Mouse (Mus musculus) limb, embryonic 14.5 days (tissue): ENCODE measurements around the gene Sp100. TPM values are rescaled to one million over a fixed set of nuclear protein-coding genes. Genes with fewer than 3 reads are reported as not detected.

Experiments
- ATAC-seq: fragments of 200-750 bp; cut with Nextera tagmentation; 2 replicates; pipeline ENCODE4 v1.8.0; 2017; ENCODE audit warnings: low read depth, moderate number of reproducible peaks, moderate TSS enrichment; ENCODE audit not compliant: low FRiP score
- DNase-seq: peaks from one replicate; pipeline ENCODE4 v3.0.0-alpha.2; 2015; ENCODE audit warnings: low spot score
- H3K27ac ChIP-seq: fragments of 300-500 bp; sonication (generic); replicated peaks from 2 replicates; pipeline ENCODE4 v1.5.1; 2014; ENCODE audit warnings: low read depth, mild to moderate bottlenecking, low read length, moderate library complexity, mixed read lengths
- H3K27me3 ChIP-seq: fragments of 300-500 bp; sonication (generic); 2 replicates; pipeline ENCODE4 v1.6.1; 2014; ENCODE audit warnings: low read length, mixed read lengths; ENCODE audit not compliant: control insufficient read depth, insufficient read depth
- H3K36me3 ChIP-seq: fragments of 300-500 bp; sonication (generic); 2 replicates; pipeline ENCODE4 v1.6.1; 2014; ENCODE audit warnings: mild to moderate bottlenecking, low read length, moderate library complexity, mixed read lengths; ENCODE audit not compliant: control insufficient read depth, insufficient read depth
- H3K4me1 ChIP-seq: fragments of 300-500 bp; sonication (generic); 2 replicates; pipeline ENCODE4 v1.6.1; 2014; ENCODE audit warnings: antibody characterized with exemption, low read length, mixed read lengths; ENCODE audit not compliant: control insufficient read depth, insufficient read depth
- H3K4me2 ChIP-seq: fragments of 300-500 bp; sonication (generic); replicated peaks from 2 replicates; pipeline ENCODE4 v1.6.1; 2014; ENCODE audit warnings: low read depth, mild to moderate bottlenecking, low read length, moderate library complexity; ENCODE audit not compliant: severe bottlenecking
- H3K4me3 ChIP-seq: fragments of 300-500 bp; sonication (generic); replicated peaks from 2 replicates; pipeline ENCODE4 v1.5.1; 2014; ENCODE audit warnings: low read length
- H3K9ac ChIP-seq: fragments of 300-500 bp; sonication (generic); 2 replicates; pipeline ENCODE4 v1.6.1; 2014; ENCODE audit warnings: mild to moderate bottlenecking, low read depth, low read length, moderate library complexity; ENCODE audit not compliant: severe bottlenecking
- H3K9me3 ChIP-seq: fragments of 300-500 bp; sonication (generic); 2 replicates; pipeline ENCODE4 v1.6.1; 2016; ENCODE audit warnings: low read length; ENCODE audit not compliant: control insufficient read depth
- POLR2A ChIP-seq: fragments of 200-500 bp; IDR thresholded peaks from 2 replicates; pipeline ENCODE4 v1.8.0; 2012; ENCODE audit warnings: inconsistent platforms, mild to moderate bottlenecking, moderate library complexity, borderline replicate concordance; ENCODE audit not compliant: insufficient read depth, insufficient read length; ENCODE audit errors: extremely low read depth
- WGBS: fragments of 180-500 bp; shearing (Covaris S2); extraction: QIAGEN DNeasy Blood & Tissue Kit; methylation state at CpG from one replicate; pipeline ENCODE4 v1.1.7; 2014; 5-methylcytosine and 5-hydroxymethylcytosine counted together
- polyA plus RNA-seq, 2 experiments: library from polyadenylated mRNA; depleted of rRNA in 1 of 2; stranded (reverse) in 1 of 2; unstranded in 1 of 2; fragments of >200 nt; fragmentation: Nextera tagmentation in 1 of 2; extraction: Ambion mirVana in 1 of 2; gene quantifications; 2 replicates each; pipeline versions ENCODE4 v1.2.1 to v1.2.3; 2012 to 2014

Gene Sp100
- polyA plus RNA-seq, 2 experiments = 0.39 to 1.2 TPM

DNA sequence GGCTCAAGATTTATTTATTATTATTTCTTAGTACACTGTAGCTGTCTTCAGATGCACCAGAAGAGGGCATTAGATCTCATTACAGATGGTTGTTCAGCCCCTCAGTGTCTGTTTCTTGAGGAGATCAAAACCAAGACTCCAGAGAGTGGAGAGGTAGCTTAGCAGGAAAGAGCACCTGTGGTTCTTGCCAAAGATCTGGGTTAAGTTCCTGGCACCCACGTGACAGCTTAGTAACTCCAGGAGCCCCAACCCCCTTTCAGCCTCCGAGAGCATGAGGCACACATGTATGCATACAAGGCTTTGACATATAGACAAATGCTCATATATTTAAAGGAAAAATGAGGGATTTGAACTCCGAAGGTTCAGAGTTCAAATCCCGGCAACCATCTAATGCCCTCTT lies 89.2 kb downstream of the Sp100 start:
- WGBS = 92% methylated on average over 4 of the region's 4 CpGs

DNA sequence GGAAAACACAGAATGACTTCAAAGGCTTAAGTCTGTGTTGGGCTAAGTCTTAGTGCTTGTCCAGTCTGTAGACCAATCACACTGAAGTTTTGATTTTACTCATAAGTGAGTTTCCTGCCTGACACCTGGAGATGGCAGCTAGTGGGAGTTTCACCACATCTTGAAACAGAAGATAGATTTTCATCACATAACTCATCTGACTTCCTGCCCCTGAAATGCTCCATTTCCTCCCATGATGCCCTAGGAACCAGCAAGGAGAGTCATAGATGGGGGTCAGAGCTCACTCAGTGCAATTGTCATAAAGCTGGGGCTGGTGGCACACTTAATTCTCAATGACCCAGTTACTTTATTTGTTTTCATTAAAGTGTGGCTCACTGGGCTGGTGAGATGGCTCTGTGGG lies 90.0 kb downstream of the Sp100 start:
- no peak overlapping the region for H3K4me3 ChIP-seq
- no peak overlapping the region for H3K9ac ChIP-seq
- H3K4me1 ChIP-seq = no peaks in the 10 kb centered on the region
- no peak for ATAC-seq
- no peak overlapping the region for H3K4me2 ChIP-seq
- no peak for TF ChIP-seq POLR2A
- no peaks in the 10 kb centered on the region for H3K27me3 ChIP-seq
- DNase-seq = no peak
- H3K27ac ChIP-seq = no peak overlapping the region
- H3K9me3 ChIP-seq = no peaks in the 10 kb centered on the region
- no peaks in the 10 kb centered on the region for H3K36me3 ChIP-seq

More for the DNA sequence above, 89.2 kb downstream of the Sp100 start:
- Histone ChIP-seq H3K4me1 (no peaks in the 10 kb centered on the region), H3K36me3 (no peaks in the 10 kb centered on the region), H3K27me3 (no peaks in the 10 kb centered on the region), H3K4me2 (no peak overlapping the region), H3K9me3 (no peaks in the 10 kb centered on the region), H3K4me3 (no peak overlapping the region), H3K27ac (no peak overlapping the region), H3K9ac (no peak overlapping the region)
- ATAC-seq (no peak), DNase-seq (no peak)
- TF ChIP-seq POLR2A = no peak

DNA sequence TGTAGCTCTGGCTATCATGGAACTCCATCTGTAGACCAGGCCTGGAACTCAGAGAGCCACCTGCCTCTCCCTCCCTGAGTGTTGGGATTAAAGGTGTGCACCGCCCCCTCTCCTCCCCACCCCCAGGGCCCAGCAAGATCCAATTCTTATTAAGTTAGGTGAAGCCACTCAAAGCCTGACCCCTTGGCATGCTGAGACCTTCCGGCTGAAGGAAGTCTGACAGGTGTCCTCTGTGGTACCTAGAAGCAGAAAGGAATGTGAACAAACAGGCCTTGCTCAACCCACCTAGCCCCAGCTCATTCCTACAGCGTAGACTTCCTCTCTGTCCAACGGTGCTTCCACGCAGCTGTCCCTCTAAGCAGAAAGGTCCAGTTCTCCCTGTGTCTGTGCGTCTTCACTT lies 91.1 kb downstream of the Sp100 start:
- no peak overlapping the region for H3K4me2 ChIP-seq
- H3K9me3 ChIP-seq = no peaks in the 10 kb centered on the region
- DNase-seq = no peak
- H3K4me3 ChIP-seq = no peak overlapping the region
- 85% methylated on average over 6 of the region's 6 CpGs for WGBS
- no peaks in the 10 kb centered on the region for H3K27me3 ChIP-seq
- no peak overlapping the region for H3K9ac ChIP-seq
- no peak overlapping the region for H3K27ac ChIP-seq
- H3K36me3 ChIP-seq = no peaks in the 10 kb centered on the region
- no peak for ATAC-seq
- no peak for TF ChIP-seq POLR2A
- H3K4me1 ChIP-seq = no peaks in the 10 kb centered on the region

DNA sequence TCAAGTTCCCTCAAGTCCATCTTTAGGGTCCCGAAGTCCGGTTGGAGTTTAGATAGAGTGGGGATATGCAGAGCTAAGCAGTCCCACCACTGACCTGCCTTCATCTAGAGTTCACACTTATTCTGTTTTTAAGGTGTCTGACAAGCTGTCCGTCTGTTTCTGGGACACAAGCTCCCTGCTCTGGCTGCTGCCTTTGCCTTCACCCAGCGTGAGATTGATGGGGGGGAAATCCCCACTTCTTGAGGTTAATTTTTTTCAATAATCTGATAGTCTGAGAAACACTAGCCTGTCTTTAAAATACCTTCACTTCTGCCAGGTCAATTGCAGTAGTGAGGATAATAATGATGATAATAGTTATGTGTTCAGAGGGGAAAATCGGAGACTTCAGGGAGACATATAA lies 92.5 kb downstream of the Sp100 start:
- no peak for TF ChIP-seq POLR2A
- Histone ChIP-seq H3K4me2 (no peak overlapping the region), H3K27ac (no peak overlapping the region), H3K4me1 (no peaks in the 10 kb centered on the region), H3K9ac (no peak overlapping the region), H3K27me3 (no peaks in the 10 kb centered on the region), H3K36me3 (no peaks in the 10 kb centered on the region), H3K9me3 (no peaks in the 10 kb centered on the region), H3K4me3 (no peak overlapping the region)
- ATAC-seq = no peak
- DNase-seq = no peak
- WGBS = 72% methylated on average over 5 of the region's 5 CpGs

DNA sequence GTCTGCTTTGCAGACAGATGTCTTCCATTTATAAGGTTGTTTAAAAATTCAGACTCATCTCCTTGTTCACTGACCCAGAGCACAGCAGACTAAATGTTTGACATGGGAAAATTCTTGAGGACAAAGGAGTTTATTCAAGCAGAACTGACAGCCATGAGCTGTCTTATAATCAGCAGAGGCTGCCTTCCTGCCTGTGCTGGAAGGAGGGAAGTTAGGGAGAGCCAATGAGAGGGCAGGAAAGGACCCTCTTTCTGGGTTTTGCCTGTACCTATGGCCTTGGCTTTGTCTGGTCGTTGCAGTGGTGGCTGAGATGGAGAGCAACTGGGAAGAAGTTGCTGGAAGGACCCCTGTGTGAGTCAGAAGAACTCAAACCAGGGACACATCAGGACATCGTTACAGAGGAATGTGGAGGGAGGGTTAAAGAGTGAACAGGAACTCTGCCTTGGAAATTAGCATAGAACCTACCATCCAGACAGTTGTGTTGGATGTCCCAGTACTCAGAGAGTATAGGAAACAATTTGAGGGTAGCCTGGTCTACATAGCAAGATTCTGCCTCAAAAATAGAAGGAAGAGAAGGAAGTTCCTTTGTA lies 93.2 kb downstream of the Sp100 start:
- H3K4me3 ChIP-seq = no peak overlapping the region
- H3K27ac ChIP-seq = no peak overlapping the region
- no peak for TF ChIP-seq POLR2A
- DNase-seq = no peak
- no peak overlapping the region for H3K4me2 ChIP-seq
- no peaks in the 10 kb centered on the region for H3K4me1 ChIP-seq
- no peaks in the 10 kb centered on the region for H3K36me3 ChIP-seq
- no peaks in the 10 kb centered on the region for H3K9me3 ChIP-seq
- ATAC-seq = no peak
- WGBS = 23% methylated on average over 2 of the region's 2 CpGs
- H3K27me3 ChIP-seq = no peaks in the 10 kb centered on the region
- H3K9ac ChIP-seq = no peak overlapping the region

DNA sequence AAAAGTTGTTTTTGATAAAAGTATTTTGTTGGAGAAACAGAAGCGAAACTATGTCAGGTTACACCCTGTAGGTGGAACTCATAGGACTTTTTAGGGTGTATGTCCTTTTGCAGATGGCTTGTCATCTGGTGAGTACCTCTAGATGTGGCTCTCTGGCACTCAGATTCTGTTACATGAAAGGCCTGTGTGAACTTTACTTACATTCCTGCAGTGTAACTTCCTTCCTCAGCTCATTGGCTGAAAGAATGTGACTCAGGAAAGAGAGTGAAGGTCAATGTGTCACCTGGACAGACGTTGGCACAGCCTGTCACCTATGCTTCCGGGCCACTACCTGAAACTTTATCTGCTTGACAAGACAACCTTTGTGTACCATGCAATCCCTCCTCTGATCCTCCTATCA lies 94.8 kb downstream of the Sp100 start:
- H3K4me3 ChIP-seq = no peak overlapping the region
- TF ChIP-seq POLR2A = no peak
- H3K4me2 ChIP-seq = no peak overlapping the region
- no peak overlapping the region for H3K9ac ChIP-seq
- no peak for DNase-seq
- H3K27me3 ChIP-seq = no peaks in the 10 kb centered on the region
- no peak for ATAC-seq
- H3K27ac ChIP-seq = no peak overlapping the region
- H3K9me3 ChIP-seq = no peaks in the 10 kb centered on the region
- H3K4me1 ChIP-seq = no peaks in the 10 kb centered on the region
- H3K36me3 ChIP-seq = no peaks in the 10 kb centered on the region
- WGBS = 77% methylated on average over 3 of the region's 3 CpGs
